Mouse (Mus musculus) forebrain, postnatal 0 days (tissue): ENCODE data around the gene Pitpnb. TPM values are rescaled to one million over a fixed set of nuclear protein-coding genes. Genes with fewer than 3 reads are reported as not detected.
A peak's percentile ranks its signal among the peaks of the same experiment; 100 is the strongest.

Experiments
- ATAC-seq: fragments of 200-750 bp; cut with Nextera tagmentation; 2 replicates; pipeline ENCODE4 v1.8.0; 2017; ENCODE audit warnings: mild to moderate bottlenecking, moderate library complexity
- DNase-seq: peaks from one replicate; pipeline ENCODE4 v3.0.0-alpha.2; 2015
- H3K27ac ChIP-seq: fragments of 300-500 bp; sonication (generic); 2 replicates; pipeline ENCODE4 v1.5.1; 2014; ENCODE audit warnings: low read depth, mild to moderate bottlenecking, antibody characterized with exemption, low read length, moderate library complexity, mixed read lengths
- H3K27me3 ChIP-seq: fragments of 300-500 bp; sonication (generic); 2 replicates; pipeline ENCODE4 v1.6.1; 2014; ENCODE audit warnings: mild to moderate bottlenecking, low read length, mixed read lengths; ENCODE audit not compliant: insufficient read depth
- H3K36me3 ChIP-seq: fragments of 300-500 bp; sonication (generic); 2 replicates; pipeline ENCODE4 v1.6.1; 2014; ENCODE audit warnings: mild to moderate bottlenecking, moderate library complexity; ENCODE audit not compliant: insufficient read depth
- H3K4me1 ChIP-seq: fragments of 300-500 bp; sonication (generic); 2 replicates; pipeline ENCODE4 v1.6.1; 2014; ENCODE audit warnings: antibody characterized with exemption; ENCODE audit not compliant: insufficient read depth
- H3K4me2 ChIP-seq: fragments of 300-500 bp; sonication (generic); 2 replicates; pipeline ENCODE4 v1.6.1; 2014; ENCODE audit warnings: low read depth, mild to moderate bottlenecking, moderate library complexity
- H3K4me3 ChIP-seq: fragments of 300-500 bp; sonication (generic); 2 replicates; pipeline ENCODE4 v1.5.1; 2014; ENCODE audit warnings: low read depth, low read length, mixed read lengths
- H3K9ac ChIP-seq: fragments of 300-500 bp; sonication (generic); 2 replicates; pipeline ENCODE4 v1.6.1; 2014; ENCODE audit warnings: mild to moderate bottlenecking
- H3K9me3 ChIP-seq: fragments of 300-500 bp; sonication (generic); 2 replicates; pipeline ENCODE4 v1.6.1; 2016; ENCODE audit warnings: low read length
- CTCF ChIP-seq: sonication (generic); IDR thresholded peaks from 2 replicates; pipeline ENCODE4 v1.5.1; 2016; ENCODE audit warnings: antibody characterized with exemption, control low read depth, low read depth
- WGBS: fragments of 180-500 bp; shearing (Covaris S2); extraction: QIAGEN DNeasy Blood & Tissue Kit; methylation state at CpG from one replicate; pipeline ENCODE4 v1.1.7; 2014; 5-methylcytosine and 5-hydroxymethylcytosine counted together
- polyA plus RNA-seq: library from polyadenylated mRNA; unstranded; fragments of >200 nt; fragmentation: Nextera tagmentation; extraction: Ambion mirVana; gene quantifications from 2 replicates; pipeline ENCODE4 v1.2.1, GENCODE M21; 2015
- total RNA-seq: library from RNA; depleted of rRNA; stranded (reverse); fragments of >200 nt; gene quantifications from 2 replicates; pipeline ENCODE4 v1.2.3, GENCODE M21; 2014

Gene Pitpnb
- total and polyA plus RNA-seq, 2 experiments from 2014 or later: 11.2 to 93.0 TPM

GRCm38 (mm10) chr5:111417378-111418131 is 87.0 kb downstream of the Pitpnb start:
- H3K4me3 ChIP-seq: peak overlapping the region; percentile 88
- H3K27me3 ChIP-seq: no peaks in the 10 kb centered on the region
- H3K36me3 ChIP-seq: peaks cover 34% of the 10 kb centered on the region
- H3K9me3 ChIP-seq: no peaks in the 10 kb centered on the region
- H3K9ac ChIP-seq: peak overlapping the region; percentile 90
- peak overlapping the region; percentile 97 for H3K27ac ChIP-seq
- peak; percentile 14; the same call in 1 of the 2 replicates for ATAC-seq
- H3K4me2 ChIP-seq: peak overlapping the region; percentile 85
- TF ChIP-seq CTCF: no peak
- H3K4me1 ChIP-seq: 0 out of 2 replicates have a peak, but pooled peaks cover 2% of the 10 kb centered on the region
- peak; percentile 62 for DNase-seq
- WGBS: 2% methylated on average over 91 of the region's 105 CpGs

GRCm38 (mm10) chr5:111418202-111419120 is 87.9 kb downstream of the Pitpnb start:
- no peak for ATAC-seq
- no peak for TF ChIP-seq CTCF
- peak overlapping the region; percentile 90 for H3K9ac ChIP-seq
- 2% methylated on average over 63 of the region's 63 CpGs for WGBS
- H3K9me3 ChIP-seq: no peaks in the 10 kb centered on the region
- 0 out of 2 replicates have a peak, but pooled peaks cover 2% of the 10 kb centered on the region for H3K4me1 ChIP-seq
- DNase-seq: peak; percentile 68
- H3K27ac ChIP-seq: peak overlapping the region; percentile 97
- peaks cover 39% of the 10 kb centered on the region for H3K36me3 ChIP-seq
- H3K4me2 ChIP-seq: peak overlapping the region; percentile 85
- H3K27me3 ChIP-seq: no peaks in the 10 kb centered on the region
- H3K4me3 ChIP-seq: peak overlapping the region; percentile 88

- ATAC-seq: no peak
- peaks cover 39% of the 10 kb centered on the region for H3K36me3 ChIP-seq
- WGBS: 4% methylated on average over 40 of the region's 42 CpGs
- H3K4me2 ChIP-seq: peak overlapping the region; percentile 85
- peak overlapping the region; percentile 97 for H3K27ac ChIP-seq
- no peak for TF ChIP-seq CTCF
- H3K4me1 ChIP-seq: peaks cover 2% of the 10 kb centered on the region; the same call in 1 of the 2 replicates
- no peaks in the 10 kb centered on the region for H3K9me3 ChIP-seq
- H3K27me3 ChIP-seq: no peaks in the 10 kb centered on the region
- peak; percentile 77 for DNase-seq
- peak overlapping the region; percentile 90 for H3K9ac ChIP-seq
- H3K4me3 ChIP-seq: peak overlapping the region; percentile 88
Observed at GRCm38 (mm10) chr5:111419121-111419881, 88.7 kb downstream of the Pitpnb start.

GRCm38 (mm10) chr5:111420011-111420691 is 89.6 kb downstream of the Pitpnb start:
- Histone ChIP-seq H3K4me3 (peak overlapping the region; percentile 88), H3K27ac (peak overlapping the region; percentile 97), H3K4me1 (peaks cover 2% of the 10 kb centered on the region; the same call in 1 of the 2 replicates), H3K4me2 (peak overlapping the region; percentile 85), H3K27me3 (no peaks in the 10 kb centered on the region), H3K36me3 (peaks cover 39% of the 10 kb centered on the region), H3K9ac (peak overlapping the region; percentile 90), H3K9me3 (no peaks in the 10 kb centered on the region)
- ATAC-seq (no peak), DNase-seq (peak; percentile 68)
- 3% methylated on average over 56 of the region's 56 CpGs for WGBS
- TF ChIP-seq CTCF: no peak

GRCm38 (mm10) chr5:111420896-111421295 is 90.3 kb downstream of the Pitpnb start:
- no peak for TF ChIP-seq CTCF
- peaks cover 39% of the 10 kb centered on the region for H3K36me3 ChIP-seq
- H3K4me3 ChIP-seq: peak overlapping the region; percentile 88
- H3K9ac ChIP-seq: peak overlapping the region; percentile 90
- peak overlapping the region; percentile 85 for H3K4me2 ChIP-seq
- no peaks in the 10 kb centered on the region; the same call in 1 of the 2 replicates for H3K4me1 ChIP-seq
- WGBS: 17% methylated on average over 22 of the region's 22 CpGs
- H3K27me3 ChIP-seq: no peaks in the 10 kb centered on the region
- ATAC-seq (no peak), DNase-seq (peak; percentile 62)
- H3K9me3 ChIP-seq: no peaks in the 10 kb centered on the region
- peak overlapping the region; percentile 97 for H3K27ac ChIP-seq

- ATAC-seq (no peak), DNase-seq (peak; percentile 55)
- Histone ChIP-seq H3K4me2 (peak overlapping the region; percentile 85), H3K36me3 (peaks cover 39% of the 10 kb centered on the region), H3K9ac (peak overlapping the region; percentile 90), H3K4me1 (peaks cover 1% of the 10 kb centered on the region), H3K27ac (peak overlapping the region; percentile 97), H3K27me3 (no peaks in the 10 kb centered on the region), H3K4me3 (peak overlapping the region; percentile 88), H3K9me3 (no peaks in the 10 kb centered on the region)
- 32% methylated on average over 15 of the region's 15 CpGs for WGBS
- no peak for TF ChIP-seq CTCF
Observed at GRCm38 (mm10) chr5:111421424-111421823, 90.9 kb downstream of the Pitpnb start.
